8 mouse cellular contexts compared by ENCODE assay signal in genomic region chr12:86832551-86833182, GRCm38 (mm10). TPM values are rescaled to one million over a fixed set of nuclear protein-coding genes. Genes with fewer than 3 reads are reported as not detected.
DNase-seq lines count a peak whose midpoint lies in the region; ATAC-seq and TF ChIP-seq lines count a peak whose summit lies in the region.

No protein-coding gene starts in this region.

- peak overlapping the region; percentile 93 for H3K27ac ChIP-seq in spleen, adult 2 months (ENCODE audit: insufficient read depth, low read length)
- H3K27ac ChIP-seq in forebrain, embryonic 10.5 days: peak overlapping the region; percentile 91
- H3K27ac ChIP-seq in limb, embryonic 10.5 days: peak overlapping the region; percentile 89
- no peak overlapping the region for H3K27ac ChIP-seq in neural tube, embryonic 12.5 days

- peaks cover 47% of the 10 kb centered on the region for H3K4me1 ChIP-seq in spleen, adult 2 months (ENCODE audit: control insufficient read depth, insufficient read depth, insufficient read length)
- H3K4me1 ChIP-seq in forebrain, embryonic 10.5 days: peaks cover 50% of the 10 kb centered on the region
- H3K4me1 ChIP-seq in limb, embryonic 10.5 days: peaks cover 44% of the 10 kb centered on the region
- peaks cover 26% of the 10 kb centered on the region for H3K4me1 ChIP-seq in neural tube, embryonic 12.5 days

- DNase-seq in spleen, adult 2 months (ENCODE audit: low read depth in 1 of 2, low spot score in 2 of 2): no peak
- DNase-seq in spleen, adult 18-20 months: no peak
- DNase-seq in forebrain, embryonic 10.5 days (ENCODE audit: extremely low spot score, low spot score): no peak
- peak; percentile 46 for DNase-seq in limb, embryonic 10.5 days (ENCODE audit: low spot score)
- DNase-seq in right cerebral cortex, postnatal 4 days: no peak
- no peak for DNase-seq in adrenal gland, postnatal 25 days
- no peak for DNase-seq in embryo, embryonic 9.5 days (ENCODE audit: extremely low spot score)

- TF ChIP-seq CTCF in spleen, adult 2 months (IDR thresholded peaks at IDR 0.05; ENCODE audit: extremely low read depth, insufficient read depth, insufficient read length, insufficient replicate concordance): no peak

- H3K9me3 ChIP-seq in forebrain, embryonic 10.5 days: no peaks in the 10 kb centered on the region
- no peaks in the 10 kb centered on the region for H3K9me3 ChIP-seq in limb, embryonic 10.5 days (replicated peaks)
- no peaks in the 10 kb centered on the region for H3K9me3 ChIP-seq in neural tube, embryonic 12.5 days

- no peak for ATAC-seq in neural tube, embryonic 12.5 days (ENCODE audit: low FRiP score, low read depth)

- WGBS in spleen, adult 2 months: 28% methylated on average over 11 of the region's 11 CpGs
- WGBS in forebrain, embryonic 10.5 days: 73% methylated on average over 11 of the region's 11 CpGs
- WGBS in limb, embryonic 10.5 days: 66% methylated on average over 11 of the region's 11 CpGs
- WGBS in neural tube, embryonic 12.5 days: 61% methylated on average over 11 of the region's 11 CpGs

- H3K9ac ChIP-seq in neural tube, embryonic 12.5 days: peak overlapping the region; percentile 41; the same call in 1 of the 2 replicates

- peak overlapping the region; percentile 54 for H3K4me2 ChIP-seq in neural tube, embryonic 12.5 days (replicated peaks)

- H3K4me3 ChIP-seq in spleen, adult 2 months (ENCODE audit: extremely low read depth, insufficient read depth, insufficient read length): no peak overlapping the region
- no peak overlapping the region; the same call in 1 of the 2 replicates for H3K4me3 ChIP-seq in forebrain, embryonic 10.5 days
- peak overlapping the region; percentile 29; the same call in 1 of the 2 replicates for H3K4me3 ChIP-seq in limb, embryonic 10.5 days
- no peak overlapping the region for H3K4me3 ChIP-seq in neural tube, embryonic 12.5 days

- TF ChIP-seq POLR2A in spleen, adult 2 months (IDR thresholded peaks at IDR 0.05; ENCODE audit: low read depth, low read length): no peak

- H3K27me3 ChIP-seq in spleen, adult 2 months (ENCODE audit: control insufficient read depth, insufficient read depth, low read length): no peaks in the 10 kb centered on the region
- peaks cover 50% of the 10 kb centered on the region for H3K27me3 ChIP-seq in forebrain, embryonic 10.5 days (ENCODE audit: poor library complexity, severe bottlenecking)
- no peaks in the 10 kb centered on the region for H3K27me3 ChIP-seq in limb, embryonic 10.5 days (ENCODE audit: low read depth, poor library complexity, severe bottlenecking)
- H3K27me3 ChIP-seq in neural tube, embryonic 12.5 days (replicated peaks): no peaks in the 10 kb centered on the region

- no peaks in the 10 kb centered on the region for H3K36me3 ChIP-seq in spleen, adult 2 months (ENCODE audit: control insufficient read depth, insufficient read depth, low read length)
- no peaks in the 10 kb centered on the region for H3K36me3 ChIP-seq in forebrain, embryonic 10.5 days (replicated peaks)
- H3K36me3 ChIP-seq in limb, embryonic 10.5 days: no peaks in the 10 kb centered on the region
- H3K36me3 ChIP-seq in neural tube, embryonic 12.5 days: no peaks in the 10 kb centered on the region

RNA-seq across cellular contexts. Expression of gene Irf2bpl, which starts 51.9 kb away (rescaled TPM):
- 33.2 and 50.3 TPM in 2 replicates for polyA plus RNA-seq in spleen, adult 2 months (2012; rRNA removed)
- 20.5 and 22.6 TPM in 2 replicates for polyA plus RNA-seq in forebrain, embryonic 10.5 days (2016; fragmentation: Nextera tagmentation; extraction: Ambion mirVana)
- polyA plus RNA-seq in limb, embryonic 10.5 days (2016; fragmentation: Nextera tagmentation; extraction: Ambion mirVana): 11.9 and 22.6 TPM in 2 replicates
- 57.2 and 61.9 TPM in 2 replicates for polyA plus RNA-seq in neural tube, embryonic 12.5 days (2016; fragmentation: Nextera tagmentation; extraction: Ambion mirVana)
- 65.4 and 74.6 TPM in 2 replicates for total RNA-seq in adrenal gland, postnatal 25 days (2021)
